Mouse (Mus musculus) ES-E14 (cell line): ENCODE results near the gene Ecm1.

Source experiments
- CHD2 ChIP-seq: IDR thresholded peaks from 2 replicates; pipeline ENCODE4 v1.6.1; 2014; ENCODE audit warnings: mild to moderate bottlenecking, low read depth, low read length, inconsistent platforms
- HCFC1 ChIP-seq: IDR thresholded peaks from 2 replicates; pipeline ENCODE4 v1.6.1; 2012; ENCODE audit warnings: low read length, inconsistent platforms, borderline replicate concordance; ENCODE audit not compliant: insufficient read depth
- MAFK ChIP-seq: IDR thresholded peaks from 2 replicates; pipeline ENCODE4 v1.6.1; 2014; ENCODE audit warnings: mild to moderate bottlenecking, low read depth, low read length, inconsistent platforms; ENCODE audit not compliant: insufficient read depth
- ZC3H11A ChIP-seq: IDR thresholded peaks from 2 replicates; pipeline ENCODE4 v1.6.1; 2012; ENCODE audit warnings: low read depth, mild to moderate bottlenecking, inconsistent platforms, low read length, borderline replicate concordance
- ZNF384 ChIP-seq: IDR thresholded peaks from 2 replicates; pipeline ENCODE4 v1.6.1; 2012; ENCODE audit warnings: low read depth, low read length, inconsistent platforms

GRCm38 (mm10) chr3:95709967-95710366 is 29.4 kb downstream of the Ecm1 start:
- TF ChIP-seq HCFC1, result no peak
- TF ChIP-seq ZC3H11A, result no peak
- no peak for TF ChIP-seq MAFK
- TF ChIP-seq CHD2, result no peak
- no peak for TF ChIP-seq ZNF384
